Mouse (Mus musculus): ENCODE measurements around the gene Gm9268. TPM values are rescaled to one million over a fixed set of nuclear protein-coding genes. Genes with fewer than 3 reads are reported as not detected.
"Not testable (repeated sequence)": the region's sequence is repeated elsewhere in the genome, so short reads cannot be mapped to it uniquely, and the experiment has no call there.

The Gm9268 gene
- polyA plus RNA-seq (2015; fragmentation: Nextera tagmentation; extraction: Ambion mirVana), result not detected in 2 replicates

DNA sequence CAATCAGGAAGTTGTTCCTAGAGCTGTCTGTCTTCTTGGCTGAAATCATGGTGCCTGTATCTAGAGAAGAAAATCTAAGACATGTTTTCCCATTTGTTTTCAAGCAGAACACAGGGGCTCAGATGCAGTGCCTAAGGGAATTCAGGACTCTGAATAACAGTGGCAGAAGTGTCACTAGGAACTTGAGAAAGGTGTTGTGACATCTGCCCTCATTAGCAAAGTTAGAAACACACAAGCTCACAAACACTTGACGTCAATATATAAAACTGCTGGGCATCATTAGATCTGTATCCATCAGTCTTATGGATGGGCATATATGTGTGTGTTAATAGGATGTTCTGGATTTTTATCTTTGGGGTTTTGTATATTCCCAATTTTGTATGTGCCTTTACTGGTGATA is at the start of gene Gm9268:
Gene Gm9268 (plus strand): TSS at position 301 of the 400 bp plus-strand sequence.
- no CpG with 5 or more reads among the region's 1 CpGs for WGBS
- not testable (repeated sequence) for H3K9ac ChIP-seq (replicated peaks); H3K27ac ChIP-seq (replicated peaks); H3K36me3 ChIP-seq; ATAC-seq (replicated peaks); H3K27me3 ChIP-seq; H3K9me3 ChIP-seq; H3K4me2 ChIP-seq (replicated peaks); H3K4me1 ChIP-seq; H3K4me3 ChIP-seq

DNA sequence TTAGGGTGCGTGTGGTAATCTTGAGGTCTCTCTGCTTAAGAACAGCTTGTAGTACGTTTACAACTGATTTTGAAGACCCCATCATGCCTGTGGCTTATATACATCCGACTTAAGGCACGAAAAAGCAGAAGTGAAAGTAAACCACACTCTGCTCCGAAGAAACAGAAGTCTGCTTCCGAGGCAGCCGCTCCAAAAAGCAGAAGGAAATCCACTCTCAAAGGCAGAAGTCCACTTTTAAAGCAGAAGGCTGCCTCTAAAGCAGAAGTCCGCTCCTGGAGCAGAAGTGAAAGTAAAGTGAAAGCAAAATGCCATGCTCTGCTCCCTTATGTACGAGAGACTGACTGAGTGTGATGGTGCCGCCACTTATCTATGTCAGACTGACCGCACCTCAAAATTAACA is 38.5 kb upstream of the Gm9268 start:
- Histone ChIP-seq H3K9ac (replicated peaks) (no peak overlapping the region), H3K4me2 (replicated peaks) (no peak overlapping the region), H3K27ac (replicated peaks) (no peak overlapping the region), H3K27me3 (no peaks in the 10 kb centered on the region), H3K36me3 (no peaks in the 10 kb centered on the region), H3K4me1 (no peaks in the 10 kb centered on the region), H3K9me3 (peaks cover 60% of the 10 kb centered on the region), H3K4me3 (no peak overlapping the region)
- WGBS, result 87% methylated on average over 11 of the region's 11 CpGs
- ATAC-seq (replicated peaks), result no peak

DNA sequence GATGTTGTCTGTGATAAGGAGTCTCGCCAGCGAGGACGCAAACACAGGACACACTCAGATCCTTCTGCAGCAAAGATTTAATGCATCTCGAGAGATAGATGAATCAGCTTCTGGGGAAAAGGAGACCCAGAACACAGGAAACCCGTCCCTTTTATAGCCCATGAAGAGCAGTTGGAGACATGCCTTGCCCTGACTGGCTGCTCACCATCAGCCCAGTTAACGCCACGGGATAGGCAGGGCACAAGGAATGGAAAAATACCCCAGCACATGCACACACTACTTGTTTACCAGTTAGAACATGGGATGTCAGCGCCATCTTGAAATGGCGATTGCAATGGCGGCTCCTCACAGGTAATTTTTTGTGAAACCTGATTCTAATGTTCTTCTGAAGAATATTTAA is 37.8 kb upstream of the Gm9268 start:
- Histone ChIP-seq H3K36me3 (no peaks in the 10 kb centered on the region), H3K4me2 (replicated peaks) (no peak overlapping the region), H3K27me3 (no peaks in the 10 kb centered on the region), H3K9ac (replicated peaks) (no peak overlapping the region), H3K4me3 (no peak overlapping the region), H3K27ac (replicated peaks) (no peak overlapping the region), H3K9me3 (peaks cover 60% of the 10 kb centered on the region), H3K4me1 (no peaks in the 10 kb centered on the region)
- ATAC-seq (replicated peaks), result no peak
- 93% methylated on average over 10 of the region's 10 CpGs for WGBS

DNA sequence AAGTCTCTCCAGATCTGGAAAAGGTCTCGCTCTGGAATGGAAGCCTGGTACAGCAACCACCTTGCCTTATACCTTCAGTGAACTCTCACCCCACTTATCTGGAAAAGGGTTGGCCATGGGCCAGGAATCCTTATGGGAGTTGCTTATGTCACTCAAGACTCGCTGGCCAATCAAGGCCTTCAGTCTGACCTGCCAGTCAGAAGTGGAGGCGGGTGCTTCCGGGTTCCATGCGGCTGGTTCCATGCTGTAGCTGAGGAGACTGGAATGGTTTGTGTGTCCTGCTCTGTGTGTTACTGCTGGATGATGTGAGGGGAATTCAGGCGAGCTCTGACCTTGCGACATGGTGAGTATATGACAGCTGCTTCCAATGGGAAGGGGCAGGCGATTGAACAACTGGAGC is 59.3 kb downstream of the Gm9268 start:
- no peak overlapping the region for H3K4me3 ChIP-seq
- 0 out of 2 replicates have a peak, but pooled peaks cover 9% of the 10 kb centered on the region for H3K9me3 ChIP-seq
- WGBS, result 83% methylated on average over 8 of the region's 8 CpGs
- no peak overlapping the region for H3K9ac ChIP-seq (replicated peaks)
- H3K4me1 ChIP-seq, result no peaks in the 10 kb centered on the region
- H3K36me3 ChIP-seq, result no peaks in the 10 kb centered on the region
- H3K27ac ChIP-seq (replicated peaks), result no peak overlapping the region
- no peaks in the 10 kb centered on the region for H3K27me3 ChIP-seq
- no peak overlapping the region for H3K4me2 ChIP-seq (replicated peaks)
- no peak for ATAC-seq (replicated peaks)

Other genes starting within 250 kb of the Gm9268 start
- not detected in 2 replicates for gene Vmn2r62, start 225.2 kb upstream of the Gm9268 start, polyA plus RNA-seq (2015; fragmentation: Nextera tagmentation; extraction: Ambion mirVana)
- not detected in 2 replicates for gene Gm2381, start 151.5 kb upstream of the Gm9268 start, polyA plus RNA-seq (2015; fragmentation: Nextera tagmentation; extraction: Ambion mirVana)
- not detected in 2 replicates for gene Vmn2r63, start 84.9 kb upstream of the Gm9268 start, polyA plus RNA-seq (2015; fragmentation: Nextera tagmentation; extraction: Ambion mirVana)
- gene Zfp936, start 95.5 kb downstream of the Gm9268 start, polyA plus RNA-seq (2015; fragmentation: Nextera tagmentation; extraction: Ambion mirVana), result not detected in 2 replicates